In genomic region chr7:98200396-98200795, GRCm38 (mm10) we compare ENCODE assay signal across 19 mouse cellular contexts. TPM values are rescaled to one million over a fixed set of nuclear protein-coding genes. Genes with fewer than 3 reads are reported as not detected.
"Had no signal": no experiment of that assay in that cellular context is flagged by ENCODE, and none has a peak within 500 bp of the region (broad histone marks: within the 10 kb centered on the region; RNA-seq: fewer than 3 reads in every experiment).

No protein-coding gene starts in this region.

- H3K9ac ChIP-seq: limb, embryonic 13.5 days; liver, embryonic 12.5 days; liver, embryonic 15.5 days; lung, embryonic 15.5 days; midbrain, embryonic 13.5 days had no signal

- H3K4me3 ChIP-seq: layer of hippocampus, adult 2 months; limb, embryonic 10.5 days; limb, embryonic 13.5 days; liver, embryonic 12.5 days; liver, embryonic 15.5 days; lung, embryonic 15.5 days; midbrain, embryonic 13.5 days had no signal

- DNase-seq: kidney, postnatal 25 days; layer of hippocampus, adult 9-11 months; liver; lung, adult 18-20 months; lung, postnatal 10 days; lung, postnatal 36 days; thymus, adult 2 months; thymus, postnatal 14 days; thymus, postnatal 4 days had no signal

- ATAC-seq: liver, embryonic 12.5 days; midbrain, embryonic 13.5 days had no signal

- H3K27ac ChIP-seq: kidney, postnatal 0 days; layer of hippocampus, adult 2 months; limb, embryonic 10.5 days; limb, embryonic 13.5 days; liver, embryonic 12.5 days; liver, embryonic 15.5 days; lung, embryonic 15.5 days; midbrain, embryonic 13.5 days had no signal

- H3K36me3 ChIP-seq: limb, embryonic 10.5 days; limb, embryonic 13.5 days; liver, embryonic 12.5 days; liver, embryonic 15.5 days; lung, embryonic 15.5 days; midbrain, embryonic 13.5 days had no signal

- H3K9me3 ChIP-seq: limb, embryonic 10.5 days; limb, embryonic 13.5 days; liver, embryonic 12.5 days; liver, embryonic 15.5 days; lung, embryonic 15.5 days; midbrain, embryonic 13.5 days had no signal

- H3K4me2 ChIP-seq: limb, embryonic 13.5 days; liver, embryonic 12.5 days; liver, embryonic 15.5 days; lung, embryonic 15.5 days; midbrain, embryonic 13.5 days had no signal

- H3K4me1 ChIP-seq: limb, embryonic 10.5 days; liver, embryonic 12.5 days; liver, embryonic 15.5 days; lung, embryonic 15.5 days; midbrain, embryonic 13.5 days had no signal

RNA-seq across cellular contexts. Expression of gene B3gnt6, which starts 1.1 kb away (rescaled TPM):
- total RNA-seq: layer of hippocampus, postnatal 25 days had no signal
- polyA plus RNA-seq: limb, embryonic 10.5 days; limb, embryonic 13.5 days; liver, embryonic 12.5 days; liver, embryonic 15.5 days; stomach, embryonic 16.5 days had no signal
